Mouse (Mus musculus): ENCODE data around the gene Hist1h3e. TPM values are rescaled to one million over a fixed set of nuclear protein-coding genes. Genes with fewer than 3 reads are reported as not detected.
"Not testable (repeated sequence)": the region's sequence is repeated elsewhere in the genome, so short reads cannot be mapped to it uniquely, and the experiment has no call there.

Gene Hist1h3e
- polyA plus RNA-seq, 1 experiment from 2014 or later, result 6.8 TPM

- DNase-seq (peak; percentile 89), ATAC-seq (ENCODE audit: low read depth) (peak; percentile 87)
- not testable (repeated sequence) for H3K9me3 ChIP-seq (replicated peaks); H3K27me3 ChIP-seq; H3K36me3 ChIP-seq
- H3K4me2 ChIP-seq, result peak within 1 kb of the TSS; percentile 73
- H3K9ac ChIP-seq, result peak within 1 kb of the TSS; percentile 90
- under 1% methylated on average over 30 of the region's 42 CpGs for WGBS (ENCODE audit: insufficient replicate concordance)
- peak within 1 kb of the TSS; percentile 67 for H3K4me3 ChIP-seq (replicated peaks)
- H3K27ac ChIP-seq, result peak within 1 kb of the TSS; percentile 98
- H3K4me1 ChIP-seq (replicated peaks), result peaks cover 33% of the 10 kb centered on the region
Measured at GRCm38 (mm10) chr13:23542999-23543607, 19.1 kb downstream of the Hist1h3e start, which contains the start of gene Hist1h2bh. Gene Hist1h2bh (minus strand): TSS chr13:23543392.

GRCm38 (mm10) chr13:23542225-23542980 lies 19.8 kb downstream of the Hist1h3e start:
- 7% methylated on average over 3 of the region's 3 CpGs for WGBS (ENCODE audit: insufficient replicate concordance)
- H3K27me3 ChIP-seq; DNase-seq; H3K9me3 ChIP-seq (replicated peaks); H3K36me3 ChIP-seq; ATAC-seq (ENCODE audit: low read depth): not testable (repeated sequence)
- Histone ChIP-seq H3K9ac (peak overlapping the region; percentile 90), H3K27ac (peak overlapping the region; percentile 98), H3K4me2 (peak overlapping the region; percentile 73), H3K4me3 (replicated peaks) (peak overlapping the region; percentile 67), H3K4me1 (replicated peaks) (peaks cover 40% of the 10 kb centered on the region)

GRCm38 (mm10) chr13:23541497-23541896 lies 20.7 kb downstream of the Hist1h3e start:
- Histone ChIP-seq H3K4me3 (replicated peaks) (peak overlapping the region; percentile 67), H3K27ac (peak overlapping the region; percentile 98), H3K9me3 (replicated peaks) (no peaks in the 10 kb centered on the region), H3K4me2 (peak overlapping the region; percentile 73), H3K9ac (peak overlapping the region; percentile 90), H3K27me3 (no peaks in the 10 kb centered on the region), H3K4me1 (replicated peaks) (peaks cover 45% of the 10 kb centered on the region), H3K36me3 (no peaks in the 10 kb centered on the region)
- WGBS (ENCODE audit: insufficient replicate concordance), result 62% methylated on average over 3 of the region's 3 CpGs
- DNase-seq (no peak), ATAC-seq (ENCODE audit: low read depth) (no peak)

GRCm38 (mm10) chr13:23539821-23540220 lies 22.3 kb downstream of the Hist1h3e start:
- not testable (repeated sequence) for ATAC-seq (ENCODE audit: low read depth); H3K27me3 ChIP-seq; H3K4me3 ChIP-seq (replicated peaks); H3K9me3 ChIP-seq (replicated peaks); H3K4me2 ChIP-seq; H3K36me3 ChIP-seq; DNase-seq
- H3K4me1 ChIP-seq (replicated peaks), result peaks cover 40% of the 10 kb centered on the region
- peak overlapping the region; percentile 98 for H3K27ac ChIP-seq
- 68% methylated on average over 1 of the region's 1 CpGs for WGBS (ENCODE audit: insufficient replicate concordance)
- peak overlapping the region; percentile 62 for H3K9ac ChIP-seq

GRCm38 (mm10) chr13:23538249-23538648 lies 23.9 kb downstream of the Hist1h3e start:
- Histone ChIP-seq H3K27ac (peak overlapping the region; percentile 98), H3K27me3 (no peaks in the 10 kb centered on the region), H3K36me3 (no peaks in the 10 kb centered on the region), H3K9ac (peak overlapping the region; percentile 84), H3K9me3 (replicated peaks) (no peaks in the 10 kb centered on the region), H3K4me2 (peak overlapping the region; percentile 65), H3K4me1 (replicated peaks) (peaks cover 40% of the 10 kb centered on the region), H3K4me3 (replicated peaks) (peak overlapping the region; percentile 63)
- no peak for DNase-seq
- ATAC-seq (ENCODE audit: low read depth), result no peak
- WGBS (ENCODE audit: insufficient replicate concordance), result 81% methylated on average over 5 of the region's 5 CpGs

GRCm38 (mm10) chr13:23537006-23537710 lies 25.0 kb downstream of the Hist1h3e start:
- Histone ChIP-seq H3K36me3 (no peaks in the 10 kb centered on the region), H3K4me1 (replicated peaks) (peaks cover 51% of the 10 kb centered on the region), H3K4me2 (peak overlapping the region; percentile 65), H3K27me3 (no peaks in the 10 kb centered on the region), H3K9me3 (replicated peaks) (no peaks in the 10 kb centered on the region), H3K9ac (peak overlapping the region; percentile 84), H3K27ac (peak overlapping the region; percentile 98), H3K4me3 (replicated peaks) (peak overlapping the region; percentile 63)
- WGBS (ENCODE audit: insufficient replicate concordance), result 62% methylated on average over 3 of the region's 3 CpGs
- no peak for DNase-seq
- ATAC-seq (ENCODE audit: low read depth), result no peak

- Histone ChIP-seq H3K4me3 (replicated peaks) (peak overlapping the region; percentile 63), H3K9me3 (replicated peaks) (no peaks in the 10 kb centered on the region), H3K9ac (peak overlapping the region; percentile 84), H3K4me1 (replicated peaks) (peaks cover 52% of the 10 kb centered on the region), H3K27ac (peak overlapping the region; percentile 98), H3K36me3 (no peaks in the 10 kb centered on the region), H3K4me2 (peak overlapping the region; percentile 65), H3K27me3 (no peaks in the 10 kb centered on the region)
- WGBS (ENCODE audit: insufficient replicate concordance), result 14% methylated on average over 7 of the region's 7 CpGs
- ATAC-seq (ENCODE audit: low read depth) (no peak), DNase-seq (no peak)
Measured at GRCm38 (mm10) chr13:23536076-23536822, 25.9 kb downstream of the Hist1h3e start.

GRCm38 (mm10) chr13:23535137-23536075 lies 26.8 kb downstream of the Hist1h3e start, which contains the start of gene Hist1h3g:
Gene Hist1h3g (plus strand): TSS chr13:23535422.
- not testable (repeated sequence) for H3K27me3 ChIP-seq; H3K9me3 ChIP-seq (replicated peaks); H3K36me3 ChIP-seq
- peak within 1 kb of the TSS; percentile 98 for H3K27ac ChIP-seq
- H3K9ac ChIP-seq, result peak within 1 kb of the TSS; percentile 84
- H3K4me3 ChIP-seq (replicated peaks), result peak within 1 kb of the TSS; percentile 63
- peaks cover 47% of the 10 kb centered on the region for H3K4me1 ChIP-seq (replicated peaks)
- WGBS (ENCODE audit: insufficient replicate concordance), result under 1% methylated on average over 52 of the region's 62 CpGs
- DNase-seq (peak; percentile 93), ATAC-seq (ENCODE audit: low read depth) (peak; percentile 85)
- H3K4me2 ChIP-seq, result peak within 1 kb of the TSS; percentile 65

- ATAC-seq (ENCODE audit: low read depth) (peak; percentile 28), DNase-seq (peak; percentile 65)
- H3K4me3 ChIP-seq (replicated peaks), result peak overlapping the region; percentile 63
- H3K9me3 ChIP-seq (replicated peaks), result no peaks in the 10 kb centered on the region
- peaks cover 48% of the 10 kb centered on the region for H3K4me1 ChIP-seq (replicated peaks)
- H3K36me3 ChIP-seq, result no peaks in the 10 kb centered on the region
- peak overlapping the region; percentile 65 for H3K4me2 ChIP-seq
- peak overlapping the region; percentile 84 for H3K9ac ChIP-seq
- under 1% methylated on average over 15 of the region's 15 CpGs for WGBS (ENCODE audit: insufficient replicate concordance)
- no peaks in the 10 kb centered on the region for H3K27me3 ChIP-seq
- H3K27ac ChIP-seq, result peak overlapping the region; percentile 98
Measured at GRCm38 (mm10) chr13:23534368-23535131, 27.6 kb downstream of the Hist1h3e start.

Data from liver, embryonic 13.5 days (tissue).